Mouse (Mus musculus) kidney, adult 18-20 months (tissue): Measurements from ENCODE around the gene Spryd3.
"Not testable (repeated sequence)": the region's sequence is repeated elsewhere in the genome, so short reads cannot be mapped to it uniquely, and the experiment has no call there.

ENCODE experiments used
- DNase-seq: peaks from one replicate; pipeline ENCODE4 v3.0.0; 2021

The Spryd3 gene

DNA sequence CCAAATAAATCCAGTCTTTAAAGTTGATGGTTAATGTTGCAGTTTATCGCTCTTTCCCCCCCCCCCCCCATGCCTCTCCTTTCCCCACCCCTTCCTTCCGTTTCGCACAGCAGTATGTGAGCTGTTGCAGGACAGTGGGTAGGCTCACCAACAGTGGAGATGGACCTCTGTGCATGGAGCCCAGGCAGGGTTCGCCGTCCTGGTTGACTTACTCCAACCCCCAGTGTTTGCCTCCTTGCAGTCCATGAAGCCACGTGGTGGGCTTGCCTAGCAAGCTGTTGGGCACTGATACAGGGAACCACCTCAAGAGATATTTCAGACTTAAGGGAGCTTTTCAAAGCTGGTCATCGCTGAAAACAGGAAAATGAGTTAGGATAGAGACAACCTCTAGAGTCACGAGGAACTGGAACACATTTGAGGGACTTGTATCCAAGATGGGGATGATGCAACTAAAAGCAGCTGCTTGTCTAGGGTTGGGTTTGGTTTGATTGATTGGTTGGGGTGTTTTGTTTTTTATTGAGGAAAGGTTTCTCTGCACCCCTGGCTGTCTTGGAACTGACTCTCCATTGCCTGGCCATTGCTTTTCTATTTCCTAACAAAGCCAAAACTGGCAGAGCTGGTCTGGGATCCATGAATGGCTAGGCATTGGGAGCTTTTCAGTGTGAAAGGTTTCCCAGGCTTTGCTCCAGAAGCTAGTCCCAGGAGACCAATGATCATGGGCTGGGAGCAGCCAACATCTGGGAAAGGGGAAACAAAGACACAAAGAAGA lies 38.7 kb downstream of the Spryd3 start:
- DNase-seq, result peak; percentile 20

GRCm38 (mm10) chr15:102094988-102095387 lies 41.0 kb downstream of the Spryd3 start:
- no peak for DNase-seq

GRCm38 (mm10) chr15:102094157-102094556 lies 41.9 kb downstream of the Spryd3 start:
- DNase-seq, result no peak

- DNase-seq, result no peak
Measured at GRCm38 (mm10) chr15:102092222-102092621, 43.8 kb downstream of the Spryd3 start.

DNA sequence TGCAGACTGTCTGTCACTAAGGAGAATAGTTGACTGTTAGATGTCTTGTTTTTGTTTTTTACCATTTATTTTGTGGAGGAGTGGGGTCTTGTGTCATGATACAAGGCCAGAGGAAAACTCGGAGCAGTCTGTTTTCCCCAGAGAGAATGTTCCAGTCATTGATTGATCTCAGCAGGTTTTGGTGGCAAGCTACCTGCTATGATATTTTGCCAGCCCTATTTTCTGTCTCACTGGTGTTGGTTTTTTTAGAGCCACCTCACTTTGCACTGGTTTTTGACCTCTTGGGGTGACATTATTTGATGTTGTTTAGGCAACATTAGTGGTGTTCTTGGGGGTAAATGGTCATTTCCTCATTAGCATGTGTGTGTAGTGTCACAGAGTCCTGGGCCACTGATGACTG lies 44.3 kb downstream of the Spryd3 start:
- DNase-seq, result no peak

DNA sequence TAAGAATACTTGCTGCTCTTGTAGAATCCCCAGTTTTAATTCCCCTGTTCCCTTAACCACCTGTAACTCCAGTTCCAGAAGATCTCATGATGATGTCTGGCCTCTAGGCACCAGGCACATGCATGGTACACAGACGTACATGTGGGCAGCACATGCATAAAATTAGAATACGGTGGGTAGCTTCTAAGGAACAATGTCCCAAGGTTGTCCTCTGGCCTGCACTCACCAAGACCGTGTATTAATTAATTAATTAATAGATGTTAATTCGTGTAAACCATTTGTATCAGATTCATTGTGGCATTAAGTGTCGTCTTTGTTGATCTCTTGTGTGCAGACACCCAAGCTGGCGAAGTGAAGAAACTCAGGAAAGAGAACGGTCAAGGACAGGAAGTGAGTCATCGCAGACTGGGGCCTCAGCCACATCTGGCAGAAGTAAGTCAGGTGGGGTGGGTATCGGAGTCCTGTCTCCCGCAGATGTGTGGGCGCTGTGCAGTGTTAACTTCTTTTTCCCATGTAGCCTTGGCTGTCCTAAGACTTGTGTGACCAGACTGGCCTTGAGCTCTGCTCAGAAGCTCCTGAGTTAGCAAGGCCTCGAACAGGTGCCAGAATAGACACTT lies 44.9 kb downstream of the Spryd3 start:
- DNase-seq, result no peak

DNA sequence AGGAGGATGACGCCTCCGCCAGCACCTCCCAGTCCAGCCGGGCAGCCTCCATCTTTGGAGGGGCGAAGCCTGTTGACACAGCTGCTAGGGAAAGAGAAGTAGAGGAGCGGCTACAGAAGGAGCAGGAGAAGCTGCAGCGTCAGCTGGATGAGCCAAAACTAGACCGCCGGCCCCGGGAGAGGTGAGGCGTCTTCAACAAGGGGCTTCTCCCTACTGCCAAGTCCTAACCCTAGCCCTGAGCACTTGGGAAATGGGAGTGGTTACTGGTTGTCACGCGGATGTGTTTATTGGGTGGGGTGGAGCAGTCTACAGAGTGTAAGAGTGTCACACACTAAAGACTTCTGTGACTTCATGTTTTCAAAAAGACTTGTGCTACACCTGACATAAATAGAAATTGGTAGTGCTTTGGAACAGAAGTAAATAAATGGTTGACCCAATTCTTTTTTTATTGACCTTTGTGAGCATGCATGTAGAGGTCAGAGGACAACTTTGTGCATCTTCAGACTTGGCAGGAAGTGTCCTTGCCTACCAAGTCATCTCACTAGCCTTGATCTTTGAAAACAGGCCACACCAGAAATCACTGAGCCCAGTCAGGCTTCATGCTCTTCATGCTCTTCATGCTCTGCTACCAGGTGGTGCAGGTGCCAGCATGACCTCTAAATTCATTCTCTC lies 46.0 kb downstream of the Spryd3 start:
- DNase-seq, result no peak

GRCm38 (mm10) chr15:102083028-102083427 lies 53.0 kb downstream of the Spryd3 start:
- no peak for DNase-seq

- no peak for DNase-seq
Measured at GRCm38 (mm10) chr15:102082148-102082547, 53.9 kb downstream of the Spryd3 start.

DNA sequence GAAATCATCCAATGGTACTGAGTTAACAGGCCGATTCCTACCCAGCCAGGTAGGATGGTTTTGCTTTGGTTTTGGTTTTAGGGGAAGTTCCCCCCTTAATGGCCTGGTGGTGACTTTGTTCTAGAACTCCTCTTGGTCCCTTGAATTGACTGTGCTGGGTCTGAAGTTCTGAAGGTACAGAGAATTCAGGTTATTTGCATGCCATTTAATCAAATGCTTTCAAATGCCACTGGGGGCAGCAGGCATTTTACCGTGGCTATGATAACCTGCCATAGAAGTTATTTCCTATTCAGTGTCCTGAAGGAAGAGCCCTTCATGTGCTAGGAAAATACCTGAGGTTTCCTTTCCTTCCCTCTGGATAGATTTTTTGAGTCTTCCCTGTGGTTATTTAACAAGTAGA lies 55.6 kb downstream of the Spryd3 start:
- no peak for DNase-seq

DNA sequence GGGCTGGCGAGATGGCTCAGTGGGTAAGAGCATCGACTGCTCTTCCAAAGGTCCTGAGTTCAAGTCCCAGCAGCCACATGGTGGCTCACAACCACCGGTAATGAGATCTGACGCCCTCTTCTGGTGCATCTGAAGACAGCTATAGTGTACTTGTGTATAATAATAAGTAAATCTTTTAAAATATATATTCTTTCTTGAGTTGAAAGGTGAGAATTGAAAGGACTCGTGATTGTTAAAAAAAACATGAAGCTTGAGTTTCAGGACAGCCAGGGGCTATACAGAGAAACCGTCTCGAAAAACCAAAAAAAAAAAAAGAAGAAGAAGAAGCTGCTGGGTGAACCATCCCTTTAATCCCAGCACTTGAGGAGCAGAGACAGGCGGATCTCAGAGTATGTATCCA lies 56.1 kb downstream of the Spryd3 start:
- DNase-seq, result not testable (repeated sequence)

- DNase-seq, result no peak
Measured at GRCm38 (mm10) chr15:102079221-102079620, 56.8 kb downstream of the Spryd3 start.

- DNase-seq, result no peak
Measured at GRCm38 (mm10) chr15:102077111-102077677, 58.8 kb downstream of the Spryd3 start.

- DNase-seq, result no peak
Measured at GRCm38 (mm10) chr15:102074876-102075585, 61.0 kb downstream of the Spryd3 start.

GRCm38 (mm10) chr15:102074070-102074731 lies 61.8 kb downstream of the Spryd3 start:
- DNase-seq, result peak; percentile 68

DNA sequence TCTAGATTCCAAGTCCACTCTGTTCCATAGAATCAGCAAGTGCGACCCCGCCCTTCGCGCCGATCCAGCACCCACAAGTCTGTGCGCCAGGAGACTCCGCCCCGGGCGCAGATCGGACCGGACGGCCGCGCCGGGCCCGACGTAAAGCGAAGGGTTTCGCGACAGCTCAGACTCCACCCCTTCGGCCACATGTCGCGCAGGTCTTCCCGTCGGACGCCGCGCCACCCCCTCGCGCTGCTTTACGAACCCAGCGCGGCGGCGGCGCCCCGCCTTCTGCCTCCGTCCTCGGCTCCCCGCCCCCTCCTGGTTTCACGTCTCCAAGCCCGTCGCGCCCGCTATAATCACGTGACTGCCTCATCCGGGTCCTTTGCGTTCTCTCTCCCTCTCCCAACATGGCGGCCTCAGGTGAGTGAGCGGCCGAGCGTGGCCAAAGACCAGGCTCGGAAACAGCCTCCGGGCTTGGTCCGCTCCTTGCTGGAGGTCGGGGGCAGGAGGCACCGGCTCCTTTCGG lies 62.4 kb downstream of the Spryd3 start, which contains the start of gene Eif4b:
Gene Eif4b, plus strand, starts transcription at position 215 of the 511 bp plus-strand sequence.
- DNase-seq, result peak; percentile 99

GRCm38 (mm10) chr15:102072963-102073558 lies 63.0 kb downstream of the Spryd3 start:
- no peak for DNase-seq

- no peak for DNase-seq
Measured at GRCm38 (mm10) chr15:102070476-102071467, 65.3 kb downstream of the Spryd3 start.
